Mouse (Mus musculus) kidney, embryonic 14.5 days (tissue): ENCODE results near the gene Hmcn2. TPM values are rescaled to one million over a fixed set of nuclear protein-coding genes. Genes with fewer than 3 reads are reported as not detected.
A peak's percentile ranks its signal among the peaks of the same experiment; 100 is the strongest.

ENCODE experiments used
- ATAC-seq: fragments of 200-750 bp; cut with Nextera tagmentation; 2 replicates; pipeline ENCODE4 v1.8.0; 2017; ENCODE audit warnings: moderate number of reproducible peaks, mild to moderate bottlenecking, moderate TSS enrichment, moderate library complexity; ENCODE audit not compliant: low FRiP score, low TSS enrichment
- H3K27ac ChIP-seq: fragments of 300-500 bp; sonication (generic); 2 replicates; pipeline ENCODE4 v1.5.1; 2014; ENCODE audit warnings: low read depth, mild to moderate bottlenecking, low read length, moderate library complexity, mixed read lengths
- H3K27me3 ChIP-seq: fragments of 300-500 bp; sonication (generic); 2 replicates; pipeline ENCODE4 v1.6.1; 2014; ENCODE audit warnings: mild to moderate bottlenecking, low read length; ENCODE audit not compliant: control insufficient read depth, insufficient read depth
- H3K36me3 ChIP-seq: fragments of 300-500 bp; sonication (generic); 2 replicates; pipeline ENCODE4 v1.6.1; 2014; ENCODE audit warnings: low read length, mixed read lengths; ENCODE audit not compliant: control insufficient read depth, insufficient read depth
- H3K4me1 ChIP-seq: fragments of 300-500 bp; sonication (generic); 2 replicates; pipeline ENCODE4 v1.6.1; 2014; ENCODE audit warnings: low read length, mixed read lengths; ENCODE audit not compliant: control insufficient read depth, insufficient read depth
- H3K4me2 ChIP-seq: fragments of 300-500 bp; sonication (generic); replicated peaks from 2 replicates; pipeline ENCODE4 v1.6.1; 2014; ENCODE audit warnings: low read depth, mild to moderate bottlenecking, low read length
- H3K4me3 ChIP-seq: fragments of 300-500 bp; sonication (generic); 2 replicates; pipeline ENCODE4 v1.5.1; 2014; ENCODE audit warnings: mild to moderate bottlenecking, low read length
- H3K9ac ChIP-seq: fragments of 300-500 bp; sonication (generic); 2 replicates; pipeline ENCODE4 v1.6.1; 2014; ENCODE audit warnings: low read depth, mild to moderate bottlenecking, low read length, moderate library complexity
- H3K9me3 ChIP-seq: fragments of 300-500 bp; sonication (generic); 2 replicates; pipeline ENCODE4 v1.6.1; 2016; ENCODE audit warnings: low read length; ENCODE audit not compliant: control insufficient read depth
- WGBS: fragments of 180-500 bp; shearing (Covaris S2); extraction: QIAGEN DNeasy Blood & Tissue Kit; methylation state at CpG from one replicate; pipeline ENCODE4 v1.1.7; 2014; 5-methylcytosine and 5-hydroxymethylcytosine counted together
- polyA plus RNA-seq: library from polyadenylated mRNA; unstranded; fragments of >200 nt; fragmentation: Nextera tagmentation; extraction: Ambion mirVana; gene quantifications from 2 replicates; pipeline ENCODE4 v1.2.1, GENCODE M21; 2014

The Hmcn2 gene
- polyA plus RNA-seq, 1 experiment from 2014 or later, result not detected

- Histone ChIP-seq H3K27ac (no peak overlapping the region), H3K4me1 (no peaks in the 10 kb centered on the region), H3K27me3 (no peaks in the 10 kb centered on the region), H3K9ac (no peak overlapping the region), H3K4me2 (no peak overlapping the region), H3K36me3 (peaks cover 22% of the 10 kb centered on the region), H3K9me3 (no peaks in the 10 kb centered on the region), H3K4me3 (no peak overlapping the region)
- ATAC-seq, result no peak
- whole genome bisulfite sequencing, result 81% methylated on average over 5 of the region's 5 CpGs
Observed at GRCm38 (mm10) chr2:31278483-31278882, 35.7 kb upstream of the Hmcn2 start.

- no peak overlapping the region for H3K4me3 ChIP-seq
- no peaks in the 10 kb centered on the region for H3K27me3 ChIP-seq
- no peak overlapping the region for H3K27ac ChIP-seq
- no peak overlapping the region for H3K9ac ChIP-seq
- ATAC-seq, result no peak
- peaks cover 37% of the 10 kb centered on the region for H3K36me3 ChIP-seq
- 94% methylated on average over 8 of the region's 8 CpGs for whole genome bisulfite sequencing
- H3K4me2 ChIP-seq, result no peak overlapping the region
- no peaks in the 10 kb centered on the region for H3K9me3 ChIP-seq
- H3K4me1 ChIP-seq, result no peaks in the 10 kb centered on the region
Observed at GRCm38 (mm10) chr2:31281138-31281537, 33.1 kb upstream of the Hmcn2 start.

DNA sequence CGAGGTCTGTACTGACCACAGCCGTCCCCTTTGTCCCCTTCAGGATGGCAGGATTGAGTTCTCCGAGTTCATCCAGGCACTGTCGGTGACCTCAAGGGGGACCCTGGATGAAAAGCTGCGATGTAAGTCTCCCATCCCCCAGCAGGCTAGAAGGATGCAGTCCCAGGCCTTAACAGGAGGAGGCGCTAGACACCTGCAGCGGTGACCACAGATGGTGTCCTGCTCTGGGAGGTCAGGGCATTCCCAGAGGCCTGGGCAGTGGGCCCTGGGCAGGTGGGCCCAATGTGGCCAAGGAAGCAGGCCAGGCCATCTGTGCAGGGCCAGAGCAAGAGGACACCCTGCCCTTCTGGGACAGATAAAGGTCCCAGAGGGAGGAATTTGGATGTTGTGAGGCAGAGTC lies 31.9 kb upstream of the Hmcn2 start:
- H3K36me3 ChIP-seq, result peaks cover 48% of the 10 kb centered on the region
- no peak overlapping the region for H3K4me3 ChIP-seq
- no peak overlapping the region for H3K4me2 ChIP-seq
- no peaks in the 10 kb centered on the region for H3K4me1 ChIP-seq
- H3K27ac ChIP-seq, result no peak overlapping the region
- ATAC-seq, result no peak; the same call in 1 of the 2 replicates
- 60% methylated on average over 7 of the region's 7 CpGs for WGBS
- no peaks in the 10 kb centered on the region for H3K27me3 ChIP-seq
- H3K9ac ChIP-seq, result no peak overlapping the region
- no peaks in the 10 kb centered on the region for H3K9me3 ChIP-seq

DNA sequence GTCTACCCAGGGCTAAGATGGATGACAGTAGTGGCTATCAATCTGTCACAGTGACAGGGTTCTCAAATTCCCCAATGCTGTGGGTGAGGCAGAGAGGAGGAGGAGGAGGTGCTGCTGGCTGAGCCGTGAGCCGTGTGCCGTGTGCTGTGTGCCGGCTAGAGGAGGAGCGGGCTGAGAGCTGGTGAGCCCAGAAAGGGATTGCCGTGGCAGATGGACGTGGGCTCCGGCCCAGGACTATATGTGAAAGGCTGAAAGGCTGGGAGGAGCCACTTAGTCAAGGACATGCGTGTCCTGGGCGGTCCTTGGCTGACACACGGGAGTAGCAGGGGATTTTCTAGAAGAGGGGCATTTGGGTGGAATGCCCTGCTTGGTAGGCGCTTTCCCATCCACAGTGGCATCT lies 31.3 kb upstream of the Hmcn2 start:
- Histone ChIP-seq H3K4me3 (no peak overlapping the region), H3K4me1 (no peaks in the 10 kb centered on the region), H3K9me3 (no peaks in the 10 kb centered on the region), H3K27me3 (no peaks in the 10 kb centered on the region), H3K4me2 (no peak overlapping the region), H3K9ac (no peak overlapping the region), H3K36me3 (peaks cover 51% of the 10 kb centered on the region), H3K27ac (no peak overlapping the region)
- no peak for ATAC-seq
- 86% methylated on average over 12 of the region's 12 CpGs for WGBS

GRCm38 (mm10) chr2:31284531-31284930 lies 29.7 kb upstream of the Hmcn2 start:
- ATAC-seq, result no peak
- H3K9ac ChIP-seq, result no peak overlapping the region
- 83% methylated on average over 5 of the region's 5 CpGs for WGBS
- no peaks in the 10 kb centered on the region for H3K9me3 ChIP-seq
- no peak overlapping the region for H3K4me2 ChIP-seq
- H3K4me1 ChIP-seq, result no peaks in the 10 kb centered on the region
- peaks cover 63% of the 10 kb centered on the region for H3K36me3 ChIP-seq
- no peaks in the 10 kb centered on the region for H3K27me3 ChIP-seq
- no peak overlapping the region for H3K4me3 ChIP-seq
- H3K27ac ChIP-seq, result no peak overlapping the region

DNA sequence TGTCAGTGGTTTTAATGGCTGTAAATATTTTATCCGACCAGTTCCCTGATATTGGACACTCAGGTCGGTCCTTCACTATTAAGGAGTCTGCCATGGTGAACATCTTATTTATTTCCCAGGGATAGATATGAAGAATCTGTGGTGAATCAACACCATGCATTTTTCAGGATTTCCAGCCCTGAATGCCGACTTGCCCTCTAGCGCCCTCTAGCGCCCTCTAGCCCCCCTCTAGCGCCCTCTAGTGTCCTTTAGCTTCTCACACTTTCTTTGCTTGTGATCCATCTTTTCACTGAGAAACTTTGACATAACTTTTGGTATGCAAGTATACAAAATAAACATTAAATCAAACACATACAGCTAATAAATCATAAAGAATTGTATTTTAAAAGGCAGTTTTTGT lies 22.8 kb upstream of the Hmcn2 start:
- no peak overlapping the region for H3K27ac ChIP-seq
- no peak overlapping the region for H3K4me2 ChIP-seq
- H3K27me3 ChIP-seq, result no peaks in the 10 kb centered on the region
- H3K4me1 ChIP-seq, result no peaks in the 10 kb centered on the region
- H3K9ac ChIP-seq, result no peak overlapping the region
- H3K4me3 ChIP-seq, result no peak overlapping the region
- no peaks in the 10 kb centered on the region for H3K9me3 ChIP-seq
- H3K36me3 ChIP-seq, result peaks cover 53% of the 10 kb centered on the region
- ATAC-seq, result no peak
- 12% methylated on average over 6 of the region's 6 CpGs for WGBS

DNA sequence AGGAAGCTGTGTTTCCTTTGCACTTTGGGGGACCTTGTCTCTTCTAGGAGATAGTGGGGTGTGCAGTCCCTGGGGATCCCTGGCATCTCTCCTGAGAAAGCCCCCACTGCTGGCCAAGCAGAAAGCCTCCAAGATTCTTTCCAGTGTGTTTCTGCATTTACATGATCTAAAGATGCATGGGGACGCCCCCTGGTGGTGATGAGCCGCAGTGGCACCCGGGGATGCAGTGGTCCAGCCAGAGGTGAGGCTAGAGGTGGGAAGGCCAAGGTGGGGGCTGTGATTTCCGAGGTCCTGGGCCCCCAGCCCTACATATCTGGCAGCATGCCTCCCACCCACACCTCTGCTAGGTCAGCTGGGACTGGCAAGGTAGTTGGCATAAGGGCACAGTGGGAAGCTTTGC lies 19.2 kb upstream of the Hmcn2 start:
- ATAC-seq, result no peak
- Histone ChIP-seq H3K27me3 (no peaks in the 10 kb centered on the region), H3K36me3 (peaks cover 25% of the 10 kb centered on the region), H3K9me3 (no peaks in the 10 kb centered on the region), H3K9ac (no peak overlapping the region), H3K4me2 (no peak overlapping the region), H3K27ac (no peak overlapping the region), H3K4me1 (no peaks in the 10 kb centered on the region), H3K4me3 (no peak overlapping the region)
- 0% methylated on average over 4 of the region's 4 CpGs for WGBS

- no peak overlapping the region for H3K9ac ChIP-seq
- H3K9me3 ChIP-seq, result no peaks in the 10 kb centered on the region
- H3K36me3 ChIP-seq, result peaks cover 19% of the 10 kb centered on the region
- no peaks in the 10 kb centered on the region for H3K27me3 ChIP-seq
- H3K4me1 ChIP-seq, result no peaks in the 10 kb centered on the region
- WGBS, result 83% methylated on average over 6 of the region's 6 CpGs
- H3K4me2 ChIP-seq, result no peak overlapping the region
- no peak for ATAC-seq
- no peak overlapping the region for H3K27ac ChIP-seq
- no peak overlapping the region for H3K4me3 ChIP-seq
Observed at GRCm38 (mm10) chr2:31296395-31296794, 17.8 kb upstream of the Hmcn2 start.

GRCm38 (mm10) chr2:31297602-31298268 lies 16.5 kb upstream of the Hmcn2 start:
- Histone ChIP-seq H3K36me3 (peaks cover 11% of the 10 kb centered on the region), H3K9me3 (no peaks in the 10 kb centered on the region), H3K27me3 (no peaks in the 10 kb centered on the region), H3K4me1 (no peaks in the 10 kb centered on the region), H3K27ac (no peak overlapping the region), H3K4me3 (peak overlapping the region; percentile 42), H3K9ac (peak overlapping the region; percentile 48), H3K4me2 (peak overlapping the region; percentile 49)
- WGBS, result 4% methylated on average over 17 of the region's 17 CpGs
- peak; percentile 85 for ATAC-seq
